Mouse (Mus musculus) adrenal gland, postnatal 4 days (tissue): Measurements from ENCODE around the gene Nkain1. TPM values are rescaled to one million over a fixed set of nuclear protein-coding genes. Genes with fewer than 3 reads are reported as not detected.
A peak's percentile ranks its signal among the peaks of the same experiment; 100 is the strongest.

Experiments
- DNase-seq, 2 experiments: peaks; one replicate each; pipeline ENCODE4 v3.0.0; 2021 to 2022; ENCODE audit warnings: low spot score in 2 of 2, mixed read lengths in 2 of 2
- total RNA-seq, 2 experiments: library from RNA; stranded (reverse); gene quantifications; 2 replicates each; pipeline ENCODE4 v1.2.3; 2021

The Nkain1 gene
- total RNA-seq, 2 experiments from 2014 or later: 7.8 to 13.1 TPM

DNA sequence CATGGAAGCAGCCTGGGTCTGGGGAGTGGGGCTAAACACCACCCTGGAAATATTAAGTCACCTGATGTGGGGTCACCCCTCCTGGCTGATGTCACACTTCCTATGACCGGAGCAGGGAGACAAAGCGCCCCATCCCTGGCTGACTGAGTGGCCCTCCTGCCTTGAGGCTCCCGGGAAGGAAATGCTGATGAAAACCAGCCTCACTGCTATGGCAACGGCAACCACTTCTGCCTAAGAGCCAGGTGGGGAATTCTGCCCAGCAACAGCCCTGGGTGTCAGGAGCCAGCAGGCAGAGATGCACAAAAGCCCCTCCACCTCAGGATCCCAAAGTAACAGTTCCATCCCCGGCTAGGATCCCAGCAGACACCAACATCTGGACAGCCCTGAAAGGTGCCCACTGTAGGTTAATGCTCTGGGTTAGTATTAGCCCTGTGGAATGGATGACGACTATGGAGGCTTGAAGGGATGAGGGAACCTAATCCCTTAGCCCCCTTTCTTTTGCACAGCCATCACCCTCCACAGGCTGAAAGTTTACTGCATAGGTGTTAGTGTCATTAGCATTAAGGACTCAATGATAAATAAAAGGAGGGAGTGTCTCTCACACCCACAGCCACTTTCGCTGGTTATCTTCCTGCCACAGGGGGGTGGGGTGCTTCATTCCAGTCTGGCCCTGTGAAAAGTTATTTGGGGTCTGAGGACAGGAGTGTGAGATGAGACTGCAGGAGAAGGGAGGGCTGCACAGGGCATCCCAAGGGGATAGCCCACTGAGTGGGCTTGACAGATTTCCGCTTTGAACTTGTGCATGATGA is 21.5 kb downstream of the Nkain1 start:
- DNase-seq: no peak

DNA sequence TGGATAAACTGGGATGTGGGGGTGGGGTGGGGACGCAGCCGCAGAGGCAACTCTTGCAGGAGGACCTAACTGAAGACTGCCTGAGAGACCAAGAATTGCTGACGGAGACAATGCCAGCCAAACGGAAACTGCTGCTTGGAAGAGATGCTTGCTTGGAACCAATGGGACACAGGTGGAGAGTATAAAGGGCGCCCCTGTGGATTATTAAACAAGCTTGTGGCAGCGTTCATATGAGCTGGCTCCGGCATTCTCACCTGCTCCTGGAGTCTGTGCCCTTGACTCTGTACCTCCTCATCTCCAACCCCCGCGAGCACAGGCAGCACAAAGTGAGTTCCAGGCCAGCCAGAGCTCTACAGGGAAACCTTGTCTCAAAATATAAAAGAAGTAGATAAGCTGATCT is 23.5 kb downstream of the Nkain1 start:
- no peak for DNase-seq

DNA sequence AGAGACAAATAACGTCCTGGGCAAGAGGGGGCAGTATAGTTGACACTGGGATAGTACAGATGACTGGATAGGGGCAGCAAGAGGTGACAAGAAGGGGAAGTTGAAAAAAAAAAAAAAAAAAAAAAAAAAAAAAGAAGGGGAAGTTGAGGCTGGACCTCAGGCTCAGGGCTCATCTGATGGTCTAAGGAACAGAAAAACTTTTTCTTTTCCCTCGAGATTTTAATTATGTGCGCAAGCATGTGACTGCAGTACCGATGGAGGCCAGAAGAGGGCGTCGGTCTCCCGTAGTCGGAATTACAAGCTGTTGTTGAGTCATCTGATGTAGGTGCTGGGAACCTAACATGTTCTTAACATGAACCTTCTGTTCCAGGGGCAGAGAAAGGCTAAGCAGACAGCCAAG is 24.8 kb downstream of the Nkain1 start:
- no peak for DNase-seq

DNA sequence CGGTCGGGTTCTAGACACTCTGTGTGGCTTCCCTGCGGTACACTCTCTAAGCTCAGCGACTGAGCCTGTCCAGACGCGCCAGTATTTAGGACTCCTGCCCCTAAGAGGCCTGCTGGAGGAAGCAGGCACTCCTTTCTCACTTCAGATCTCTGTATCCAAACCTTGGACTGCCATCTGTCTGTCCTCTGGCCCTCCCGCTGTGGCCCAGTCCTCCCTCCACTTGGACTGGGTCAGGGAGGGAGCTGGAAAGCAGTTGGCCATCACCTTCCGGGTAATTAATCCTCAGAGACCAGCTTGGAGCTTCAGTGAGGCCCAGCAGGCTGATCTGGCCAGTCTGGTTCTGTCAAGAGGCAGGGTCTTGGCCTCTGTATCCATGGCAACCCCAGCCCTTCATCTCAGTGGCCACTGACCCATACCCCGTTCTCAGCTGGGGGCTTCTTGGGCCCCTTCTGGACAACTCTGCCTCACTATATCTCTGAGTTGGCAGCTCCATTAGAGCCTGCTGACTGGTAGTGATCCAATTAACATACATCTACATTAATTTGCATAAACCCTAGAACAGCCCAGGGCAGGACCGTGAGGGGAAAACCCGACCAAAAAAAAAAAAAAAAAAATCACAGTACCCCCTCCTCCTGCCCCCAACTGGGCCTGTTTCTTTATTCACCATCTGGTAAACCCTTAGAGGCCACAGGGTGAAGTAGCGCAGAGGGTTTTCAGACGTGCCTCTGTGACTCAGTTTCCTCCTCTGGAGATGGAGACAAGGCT is 27.0 kb downstream of the Nkain1 start:
- DNase-seq: no peak

DNA sequence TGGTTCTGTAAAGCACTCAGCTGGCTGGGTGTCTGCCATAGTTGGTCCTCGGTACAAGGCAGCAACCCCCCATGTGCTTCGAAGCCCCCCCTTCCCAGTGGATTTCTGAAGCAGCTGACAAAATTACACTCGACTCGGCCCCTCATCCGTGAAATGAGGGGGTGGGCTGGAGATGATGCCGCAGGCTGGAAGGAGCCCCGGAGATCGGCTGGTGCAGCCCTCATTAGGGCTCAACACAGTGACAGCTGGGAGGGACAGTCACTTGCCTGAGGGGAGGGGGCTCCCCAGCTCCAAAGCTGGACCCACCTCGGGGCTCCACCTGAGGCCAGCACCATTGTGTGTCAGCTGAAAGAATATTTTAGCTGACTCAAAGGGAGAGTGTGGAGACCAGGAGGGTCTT is 29.6 kb downstream of the Nkain1 start:
- no peak for DNase-seq

DNA sequence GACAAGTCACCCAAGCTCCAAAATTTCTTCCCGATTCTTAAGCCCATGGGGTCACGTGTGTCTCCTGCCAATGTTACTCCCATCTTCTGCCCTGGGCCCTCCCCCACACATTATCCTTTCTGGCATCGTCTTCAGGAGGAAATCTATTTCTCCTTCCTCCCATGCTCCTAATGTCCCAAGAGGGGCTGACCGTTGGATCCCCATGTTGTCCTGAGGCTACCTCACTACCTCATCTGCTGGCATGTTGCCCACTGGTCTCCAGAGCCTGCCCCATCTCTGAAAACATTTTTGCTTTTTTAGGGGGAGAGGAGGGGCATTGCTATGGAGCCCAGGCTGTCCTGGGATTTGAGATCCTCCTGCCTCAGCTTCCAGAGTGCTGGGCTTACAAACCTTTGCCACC is 30.9 kb downstream of the Nkain1 start:
- no peak for DNase-seq

DNA sequence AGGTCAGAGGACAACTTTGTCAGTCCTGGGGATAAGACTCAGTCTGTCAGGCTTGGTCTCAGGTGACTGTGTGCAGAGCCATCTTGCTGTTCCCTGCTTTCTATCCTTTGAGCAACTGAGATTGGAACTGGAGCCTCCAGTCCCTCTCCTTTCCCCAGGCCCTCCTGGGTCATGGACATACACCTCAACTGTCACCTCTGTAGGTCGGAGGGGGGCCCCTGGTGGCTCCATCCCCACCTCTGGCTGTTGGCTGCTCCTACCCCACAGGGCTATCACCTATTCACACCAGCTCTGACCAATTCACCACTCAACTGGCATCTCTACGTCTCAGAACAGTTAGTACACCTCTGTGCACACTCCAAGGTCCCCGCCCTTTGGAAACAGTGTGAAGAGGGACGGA is 33.1 kb downstream of the Nkain1 start:
- DNase-seq: no peak

DNA sequence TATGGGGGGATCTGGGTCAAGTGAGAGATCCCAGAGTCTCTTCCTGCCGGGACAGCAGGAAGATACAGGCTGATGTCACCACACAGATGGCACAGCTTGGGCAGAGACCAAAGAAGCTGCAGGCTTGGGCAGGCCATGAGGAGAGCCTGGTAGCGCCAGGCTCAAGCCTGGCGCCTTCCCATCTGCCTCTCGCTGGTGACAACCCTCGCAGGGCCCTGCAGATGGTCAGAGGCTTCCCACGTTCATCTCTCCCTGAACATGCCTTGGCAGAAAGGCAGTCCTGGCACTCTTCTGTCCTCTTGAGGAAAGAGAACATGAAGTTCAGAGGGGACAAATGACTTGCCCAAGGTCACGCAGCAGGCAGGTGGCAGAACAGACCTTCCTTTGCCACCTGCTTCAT is 34.3 kb downstream of the Nkain1 start:
- no peak for DNase-seq

DNA sequence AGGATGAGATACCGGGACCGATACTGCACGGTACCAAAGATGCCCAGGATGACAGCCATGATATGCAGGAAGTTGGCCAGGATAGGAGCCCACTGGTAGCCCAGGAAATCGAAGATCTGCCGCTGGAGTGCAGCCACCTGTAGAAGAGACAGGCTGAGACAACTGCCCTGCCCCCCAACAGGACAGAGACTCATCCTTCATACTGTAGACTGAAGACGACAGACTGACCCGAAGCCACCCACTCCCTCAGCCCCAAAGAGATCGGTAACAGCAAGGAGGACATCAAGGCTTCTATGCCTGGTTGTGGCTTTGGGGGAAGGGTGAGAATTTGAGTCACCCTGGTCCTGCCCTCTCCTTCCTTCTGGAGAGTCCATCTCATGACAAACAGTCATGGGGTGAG is 34.9 kb downstream of the Nkain1 start:
- DNase-seq: no peak

DNA sequence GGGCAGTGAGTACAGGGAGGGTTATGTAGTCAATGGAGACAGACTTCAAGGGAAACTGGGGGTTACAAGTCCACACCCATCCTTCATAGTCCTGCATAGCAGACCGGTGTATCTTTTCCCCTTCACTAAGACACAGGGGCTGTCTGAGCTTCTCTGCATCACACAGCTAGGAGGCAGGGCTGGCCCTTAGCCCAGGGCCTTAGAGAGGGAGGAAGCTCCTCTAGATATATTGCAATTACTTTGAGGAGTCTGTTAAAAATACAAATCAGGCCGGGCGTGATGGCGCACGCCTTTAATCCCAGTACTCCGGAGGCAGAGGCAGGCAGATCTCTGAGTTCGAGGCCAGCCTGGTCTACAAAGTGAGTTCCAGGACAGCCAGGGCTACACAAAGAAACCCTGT is 36.6 kb downstream of the Nkain1 start:
- no peak for DNase-seq

DNA sequence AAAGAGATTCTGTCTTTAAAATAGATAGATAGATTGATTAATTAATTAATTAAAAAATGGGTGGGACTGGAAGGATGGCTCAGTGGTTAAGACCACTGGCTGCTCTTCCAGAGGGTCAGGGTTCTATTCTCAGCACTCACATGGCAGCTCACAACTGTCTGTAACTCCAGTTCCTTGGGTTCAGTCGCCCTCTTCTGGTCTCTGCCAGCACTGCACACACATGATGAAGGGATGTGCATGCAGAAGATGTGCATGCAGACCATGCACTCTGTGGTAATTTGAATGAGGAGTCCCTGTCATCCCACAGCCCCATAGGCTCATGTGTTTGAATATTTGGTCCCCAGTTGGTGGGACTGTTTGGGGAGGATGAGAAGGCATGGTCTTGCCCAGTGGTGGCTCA is 38.2 kb downstream of the Nkain1 start:
- no peak for DNase-seq

DNA sequence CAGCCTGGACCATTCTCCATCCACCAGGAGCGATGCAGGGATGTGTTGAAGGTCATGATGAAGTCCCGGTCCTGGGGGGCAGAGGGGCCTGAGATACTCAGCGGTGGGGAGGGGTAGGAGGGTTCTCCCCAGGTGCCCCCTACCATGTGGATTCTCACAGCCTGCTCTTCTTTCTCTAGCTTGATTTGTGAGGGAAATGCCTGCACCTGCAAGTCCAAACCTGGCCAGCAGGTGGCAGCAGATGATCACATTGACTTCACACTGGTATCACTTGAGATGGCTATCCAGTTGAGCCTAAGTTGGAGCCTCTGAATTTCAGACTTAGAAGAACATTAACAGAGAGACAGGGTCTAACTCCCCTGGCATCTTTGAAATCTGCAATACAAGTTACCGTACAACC is 40.0 kb downstream of the Nkain1 start:
- DNase-seq: peak; percentile 75 to 77

DNA sequence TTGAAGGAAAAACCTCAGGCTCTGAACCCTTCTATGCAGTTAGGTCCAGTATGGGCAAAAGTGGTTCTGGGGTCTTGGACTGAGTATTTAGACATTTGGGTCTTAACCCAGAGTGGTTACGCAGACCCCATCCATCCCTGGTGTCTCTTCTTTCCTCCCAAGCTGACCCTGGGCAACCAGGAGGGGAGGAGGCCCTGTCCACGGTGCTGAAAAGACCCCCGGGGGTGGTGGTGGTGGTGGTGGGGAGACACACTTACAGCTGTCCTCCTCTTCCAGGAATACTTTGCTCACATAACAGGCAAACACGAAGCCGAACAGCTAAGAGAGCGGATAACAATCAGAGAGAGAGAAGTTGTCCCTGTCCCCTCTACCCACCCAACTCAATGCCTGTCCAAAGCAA is 41.6 kb downstream of the Nkain1 start:
- DNase-seq: no peak

DNA sequence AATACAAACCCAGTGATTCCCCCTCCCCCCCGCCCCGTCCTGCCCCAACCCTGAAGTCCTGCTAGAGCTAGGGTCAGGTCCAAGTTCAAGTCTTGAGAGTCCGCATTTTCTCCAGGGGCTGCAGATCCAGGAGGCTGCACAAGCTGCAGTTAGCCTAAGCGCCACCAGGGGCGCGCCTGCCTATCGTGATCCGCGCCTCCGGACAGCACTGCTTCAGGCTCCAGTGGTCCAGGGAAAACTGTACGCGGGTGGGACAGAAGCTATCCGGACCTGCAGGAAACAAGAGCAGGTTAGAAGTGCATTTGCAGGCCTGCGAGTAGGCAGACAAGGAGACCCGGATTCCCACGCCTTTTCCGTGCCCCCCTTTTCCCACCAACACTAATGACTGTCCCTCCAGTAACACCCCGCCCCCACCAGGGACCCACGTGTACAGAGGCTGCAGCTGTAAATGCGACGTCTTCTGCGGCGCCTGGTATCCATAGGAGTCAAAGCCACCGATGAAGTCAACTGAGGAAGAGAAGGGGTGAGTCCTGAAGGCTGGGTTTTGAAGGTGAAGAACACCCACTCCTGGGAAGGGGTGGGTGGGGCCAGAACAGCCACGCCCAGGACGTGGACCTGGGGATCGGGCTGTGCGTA is 42.2 kb downstream of the Nkain1 start:
- peak; percentile 56 to 62 for DNase-seq

DNA sequence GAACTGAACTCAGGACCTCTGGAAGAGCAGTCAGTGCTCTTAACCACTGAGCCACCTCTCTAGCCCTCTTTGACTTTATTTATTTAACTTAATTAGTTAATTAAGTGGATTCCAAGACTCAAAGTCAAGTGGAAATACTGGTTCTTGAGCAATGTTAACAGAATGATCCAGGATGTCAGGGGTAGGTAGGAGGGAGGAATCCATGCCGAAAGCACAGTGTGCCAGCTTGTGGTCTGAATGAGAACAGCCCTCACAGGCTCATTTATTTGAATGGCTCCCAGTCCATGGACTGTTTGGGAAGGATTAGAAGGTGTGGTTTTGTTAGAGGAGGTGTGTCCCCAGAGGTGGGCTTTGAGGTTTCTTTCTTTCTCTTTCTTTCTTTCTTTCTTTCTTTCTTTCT is 46.2 kb downstream of the Nkain1 start:
- DNase-seq: no peak

DNA sequence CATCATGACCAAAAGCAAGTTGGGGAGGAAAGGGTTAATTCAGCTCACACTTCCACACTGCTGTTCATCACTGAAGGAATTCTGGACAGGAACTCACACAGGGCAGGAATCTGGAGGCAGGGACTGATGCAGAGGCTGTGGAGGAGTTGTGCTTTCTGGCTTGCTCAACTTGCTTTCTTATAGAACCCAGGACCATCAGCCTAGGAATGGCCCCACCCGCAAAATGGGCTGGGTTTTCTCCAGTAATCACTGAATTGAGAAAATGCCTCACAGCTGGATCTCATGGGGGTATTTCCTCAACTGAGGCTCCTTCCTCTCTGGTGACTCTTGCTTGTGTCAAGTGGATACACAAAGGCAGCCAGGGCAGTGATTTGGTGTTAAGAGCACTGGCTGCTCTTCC is 48.9 kb downstream of the Nkain1 start:
- no peak for DNase-seq

DNA sequence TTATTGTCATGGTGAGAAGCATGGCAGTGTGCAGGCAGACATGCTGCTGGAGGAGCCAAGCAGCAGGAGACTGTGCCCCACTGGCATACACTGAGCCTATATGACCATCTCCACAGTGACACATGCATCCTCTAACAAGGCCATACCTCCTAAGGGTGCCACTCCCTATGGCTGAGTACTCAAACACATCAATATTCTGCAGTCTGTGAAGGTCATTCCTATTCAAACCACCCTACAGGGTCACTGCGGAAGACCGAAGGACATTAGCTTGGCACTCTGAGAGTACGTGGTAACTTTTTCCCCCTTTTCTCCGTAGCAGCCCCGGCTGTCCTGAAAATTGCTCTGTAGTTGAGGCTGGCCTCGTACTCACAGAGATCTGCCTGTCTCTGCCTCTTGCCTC is 52.5 kb downstream of the Nkain1 start:
- DNase-seq: no peak

DNA sequence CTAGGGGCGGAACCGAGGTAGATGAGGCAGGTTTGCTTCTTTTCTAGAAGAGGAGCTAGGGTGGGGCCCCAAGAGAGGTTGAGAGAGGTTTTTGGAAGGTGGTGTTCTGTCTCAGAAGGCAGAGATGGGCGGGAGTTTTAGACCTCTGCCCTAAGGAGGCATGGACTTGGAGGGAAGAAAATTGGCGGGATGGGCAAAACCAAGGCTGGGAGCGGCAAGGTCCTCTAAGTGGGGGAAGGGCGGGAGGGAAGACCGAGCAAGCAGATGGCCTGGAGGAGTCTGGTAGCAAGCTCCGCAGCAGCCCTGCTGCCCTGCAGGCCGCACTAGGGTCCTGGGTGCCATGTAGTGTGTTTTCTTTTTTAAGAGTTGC is 53.5 kb downstream of the Nkain1 start:
- DNase-seq: no peak

DNA sequence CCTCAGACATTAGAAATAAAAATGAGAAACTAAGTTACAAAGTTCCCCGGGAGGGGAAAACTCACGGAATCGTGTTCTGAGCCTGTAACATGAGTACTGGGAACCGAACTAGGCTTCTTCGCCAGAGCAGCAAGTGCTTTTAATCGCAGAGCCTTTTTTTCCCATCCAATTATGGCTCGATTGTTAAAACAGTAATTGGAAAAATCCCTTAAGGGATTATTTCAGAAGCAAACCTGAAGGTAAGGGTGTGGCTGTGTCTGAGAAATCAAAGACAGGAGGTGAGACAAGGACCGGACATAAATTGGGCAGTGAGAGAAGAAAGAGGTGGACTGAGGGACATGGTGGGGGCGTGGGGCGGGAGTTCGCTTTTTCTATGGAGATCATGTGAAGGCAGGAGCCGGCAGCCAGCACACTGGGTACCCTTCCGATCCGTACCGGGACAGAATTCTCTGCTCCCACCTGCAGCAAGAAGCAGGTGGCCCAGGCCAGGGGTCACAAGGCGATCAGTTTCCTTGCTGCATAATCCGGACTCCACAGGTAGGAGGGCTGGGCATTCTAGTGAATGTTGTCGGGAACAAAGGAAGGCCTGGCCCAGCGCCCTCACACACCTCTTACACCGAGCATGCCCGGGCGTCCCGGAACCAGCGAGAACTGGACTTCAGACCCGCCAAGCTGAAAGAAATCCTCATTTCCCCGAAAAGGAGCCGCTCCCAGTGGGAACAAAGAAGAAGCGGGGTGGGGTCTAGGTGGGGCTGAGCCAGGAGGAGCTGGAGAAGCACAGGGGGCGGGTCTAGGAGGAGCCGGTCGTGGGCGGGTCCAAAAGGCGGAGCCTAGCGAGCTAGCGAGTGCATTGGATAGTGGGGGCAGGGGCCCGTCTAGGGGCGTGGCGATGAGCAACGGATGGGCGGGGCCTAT is 54.1 kb downstream of the Nkain1 start:
- DNase-seq: peak; percentile 88

DNA sequence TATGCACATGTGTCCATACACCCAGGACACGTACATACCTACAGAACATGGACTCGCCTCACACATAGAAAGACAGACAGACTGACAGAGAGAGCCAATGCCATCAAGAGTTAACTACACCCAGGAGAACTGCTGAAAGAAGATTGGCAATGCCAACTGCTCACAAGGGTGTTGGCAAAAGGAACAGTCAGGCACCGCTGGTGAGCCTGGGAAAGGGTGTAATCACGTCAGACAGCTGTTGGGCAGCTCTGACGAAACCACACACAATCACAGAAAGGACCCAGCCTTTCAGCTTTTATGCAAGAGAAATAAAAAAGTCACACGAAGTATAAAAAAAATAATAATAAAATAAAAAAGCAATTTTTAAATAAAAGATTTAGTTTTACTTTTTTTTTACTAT is 57.5 kb downstream of the Nkain1 start:
- no peak for DNase-seq
